Mouse (Mus musculus) ovary, postnatal 10 days (tissue): Measurements from ENCODE around the gene Tbc1d10a.
A peak's percentile ranks its signal among the peaks of the same experiment; 100 is the strongest.

Experiments
- DNase-seq: peaks from one replicate; pipeline ENCODE4 v3.0.0; 2022; ENCODE audit warnings: low spot score

Tbc1d10a gene

GRCm38 (mm10) chr11:4238167-4238566 is 51.6 kb downstream of the Tbc1d10a start:
- DNase-seq = no peak

GRCm38 (mm10) chr11:4239691-4240090 is 53.1 kb downstream of the Tbc1d10a start:
- DNase-seq = no peak

GRCm38 (mm10) chr11:4240151-4240550 is 53.6 kb downstream of the Tbc1d10a start:
- no peak for DNase-seq

- no peak for DNase-seq
Measured at GRCm38 (mm10) chr11:4241180-4241579, 54.6 kb downstream of the Tbc1d10a start.

GRCm38 (mm10) chr11:4246126-4246525 is 59.5 kb downstream of the Tbc1d10a start:
- DNase-seq = no peak

GRCm38 (mm10) chr11:4246623-4247022 is 60.0 kb downstream of the Tbc1d10a start:
- DNase-seq = no peak

- no peak for DNase-seq
Measured at GRCm38 (mm10) chr11:4247201-4247959, 60.8 kb downstream of the Tbc1d10a start.

GRCm38 (mm10) chr11:4249151-4249550 is 62.6 kb downstream of the Tbc1d10a start:
- DNase-seq = no peak

- DNase-seq = no peak
Measured at GRCm38 (mm10) chr11:4250290-4250689, 63.7 kb downstream of the Tbc1d10a start.

- DNase-seq = no peak
Measured at GRCm38 (mm10) chr11:4251376-4251775, 64.8 kb downstream of the Tbc1d10a start.

GRCm38 (mm10) chr11:4252886-4253285 is 66.3 kb downstream of the Tbc1d10a start:
- no peak for DNase-seq

GRCm38 (mm10) chr11:4256846-4257607 is 70.4 kb downstream of the Tbc1d10a start, which contains the start of gene Lif:
TSS of gene Lif (plus strand) at chr11:4257557.
- no peak for DNase-seq

GRCm38 (mm10) chr11:4257756-4258155 is 71.2 kb downstream of the Tbc1d10a start:
- no peak for DNase-seq

- DNase-seq = peak; percentile 79
Measured at GRCm38 (mm10) chr11:4258657-4259082, 72.1 kb downstream of the Tbc1d10a start.

GRCm38 (mm10) chr11:4260463-4261187 is 74.0 kb downstream of the Tbc1d10a start:
- no peak for DNase-seq

GRCm38 (mm10) chr11:4261188-4261494 is 74.6 kb downstream of the Tbc1d10a start:
- peak; percentile 52 for DNase-seq

GRCm38 (mm10) chr11:4261969-4262368 is 75.4 kb downstream of the Tbc1d10a start:
- no peak for DNase-seq

GRCm38 (mm10) chr11:4262847-4263246 is 76.3 kb downstream of the Tbc1d10a start:
- no peak for DNase-seq

GRCm38 (mm10) chr11:4263296-4263695 is 76.7 kb downstream of the Tbc1d10a start:
- DNase-seq = no peak

GRCm38 (mm10) chr11:4264066-4264465 is 77.5 kb downstream of the Tbc1d10a start:
- DNase-seq = no peak
